Mouse (Mus musculus) olfactory bulb, adult 2 months (tissue): ENCODE results near the gene Adamtsl5.

ENCODE experiments used
- CTCF ChIP-seq: fragments of 200-500 bp; IDR thresholded peaks from 2 replicates; pipeline ENCODE4 v1.5.1; 2012; ENCODE audit warnings: low read depth, mild to moderate bottlenecking, low read length, moderate library complexity; ENCODE audit not compliant: insufficient read depth
- POLR2A ChIP-seq: fragments of 200-500 bp; IDR thresholded peaks from 2 replicates; pipeline ENCODE4 v1.6.1; 2012; ENCODE audit warnings: mild to moderate bottlenecking, low read depth, low read length, moderate library complexity; ENCODE audit not compliant: insufficient read depth

GRCm38 (mm10) chr10:80382641-80383365 is 34.6 kb upstream of the Adamtsl5 start:
- no peak for TF ChIP-seq CTCF
- no peak for TF ChIP-seq POLR2A
